Mouse (Mus musculus): ENCODE results near the gene Gm13278. TPM values are rescaled to one million over a fixed set of nuclear protein-coding genes. Genes with fewer than 3 reads are reported as not detected.
"Not testable (repeated sequence)": the region's sequence is repeated elsewhere in the genome, so short reads cannot be mapped to it uniquely, and the experiment has no call there.

The Gm13278 gene
- polyA plus RNA-seq, 1 experiment = not detected

DNA sequence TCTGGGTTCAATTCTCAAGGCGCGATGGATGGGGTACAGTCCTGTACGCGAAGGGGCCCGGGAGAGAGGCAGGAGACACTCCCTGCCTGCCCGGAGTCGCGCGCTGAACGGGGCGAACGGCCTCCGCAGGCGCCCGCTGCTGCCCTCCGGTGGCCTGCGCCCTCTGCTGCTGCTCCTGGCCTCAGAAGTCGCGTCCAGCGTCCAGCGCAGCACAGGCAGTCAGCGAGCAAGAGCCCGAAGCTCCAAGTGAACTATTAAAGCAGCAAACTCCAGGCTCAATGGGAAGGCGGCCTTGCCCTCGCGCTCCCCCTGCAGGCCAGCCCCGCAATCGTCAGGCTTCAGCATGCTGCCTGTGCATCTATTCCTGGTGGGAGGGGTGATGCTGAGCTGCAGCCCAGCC, 30.9 kb upstream of the Gm13278 start:
- under 1% methylated on average over 26 of the region's 28 CpGs for WGBS
- DNase-seq (ENCODE audit: low read depth in 1 of 2, low spot score in 2 of 2) = peak; percentile 50 to 52
- H3K36me3 ChIP-seq (ENCODE audit: control insufficient read depth, insufficient read depth, low read length); H3K27me3 ChIP-seq (ENCODE audit: control insufficient read depth, insufficient read depth, low read length); H3K4me1 ChIP-seq (ENCODE audit: control insufficient read depth, insufficient read depth, insufficient read length): not testable (repeated sequence)
- Histone ChIP-seq H3K4me3 (ENCODE audit: extremely low read depth, insufficient read depth, insufficient read length) (peak overlapping the region; percentile 61), H3K27ac (ENCODE audit: insufficient read depth, low read length) (peak overlapping the region; percentile 50; the same call in 1 of the 2 replicates)

DNA sequence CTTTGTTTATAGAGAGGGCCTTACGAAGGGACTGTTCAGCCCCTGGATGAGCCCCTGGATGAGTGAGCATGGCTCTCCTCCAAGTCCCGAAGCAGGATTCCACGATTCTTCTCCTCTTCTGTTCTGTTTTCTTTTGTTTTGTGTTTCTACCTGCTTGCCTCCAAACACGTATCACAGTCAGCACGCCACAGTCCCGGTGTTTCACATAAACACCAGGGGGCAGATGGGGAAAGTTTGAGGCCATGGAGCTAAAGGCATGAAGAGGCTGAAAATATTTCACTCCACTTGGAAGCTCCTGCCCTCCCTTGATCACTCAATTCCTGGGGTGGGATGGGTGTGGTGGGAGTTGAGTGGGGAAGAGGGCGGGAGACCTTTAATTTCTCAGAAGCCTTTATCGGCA, 29.6 kb upstream of the Gm13278 start:
- peak in 1 of 2 experiments; percentile 69 for DNase-seq (ENCODE audit: low read depth in 1 of 2, low spot score in 2 of 2)
- H3K36me3 ChIP-seq (ENCODE audit: control insufficient read depth, insufficient read depth, low read length); H3K27me3 ChIP-seq (ENCODE audit: control insufficient read depth, insufficient read depth, low read length); H3K4me3 ChIP-seq (ENCODE audit: extremely low read depth, insufficient read depth, insufficient read length); H3K27ac ChIP-seq (ENCODE audit: insufficient read depth, low read length); H3K4me1 ChIP-seq (ENCODE audit: control insufficient read depth, insufficient read depth, insufficient read length): not testable (repeated sequence)
- 73% methylated on average over 6 of the region's 8 CpGs for WGBS

DNA sequence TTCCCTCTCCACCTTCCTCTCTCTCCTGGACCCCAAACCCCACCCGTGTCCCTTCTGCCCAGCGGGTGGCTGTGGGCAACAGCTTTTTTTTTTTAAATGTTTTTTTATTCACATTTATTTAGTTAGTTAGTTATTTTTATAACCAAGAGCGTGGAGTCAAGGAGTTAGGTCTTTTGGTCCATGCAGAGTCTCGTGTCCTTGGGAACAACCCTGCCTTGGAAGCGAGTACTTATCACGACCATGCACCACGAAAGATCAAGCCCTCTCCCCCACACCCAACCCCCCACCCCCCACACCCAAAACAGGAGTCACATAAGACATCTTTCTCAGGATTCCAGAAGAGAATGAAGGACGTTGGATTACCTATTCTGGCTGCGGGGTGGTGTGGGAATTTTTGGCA, 29.0 kb upstream of the Gm13278 start:
- DNase-seq (ENCODE audit: low read depth in 1 of 2, low spot score in 2 of 2); H3K4me1 ChIP-seq (ENCODE audit: control insufficient read depth, insufficient read depth, insufficient read length); H3K27me3 ChIP-seq (ENCODE audit: control insufficient read depth, insufficient read depth, low read length); H3K27ac ChIP-seq (ENCODE audit: insufficient read depth, low read length); H3K4me3 ChIP-seq (ENCODE audit: extremely low read depth, insufficient read depth, insufficient read length); H3K36me3 ChIP-seq (ENCODE audit: control insufficient read depth, insufficient read depth, low read length): not testable (repeated sequence)
- 60% methylated on average over 9 of the region's 9 CpGs for WGBS

DNA sequence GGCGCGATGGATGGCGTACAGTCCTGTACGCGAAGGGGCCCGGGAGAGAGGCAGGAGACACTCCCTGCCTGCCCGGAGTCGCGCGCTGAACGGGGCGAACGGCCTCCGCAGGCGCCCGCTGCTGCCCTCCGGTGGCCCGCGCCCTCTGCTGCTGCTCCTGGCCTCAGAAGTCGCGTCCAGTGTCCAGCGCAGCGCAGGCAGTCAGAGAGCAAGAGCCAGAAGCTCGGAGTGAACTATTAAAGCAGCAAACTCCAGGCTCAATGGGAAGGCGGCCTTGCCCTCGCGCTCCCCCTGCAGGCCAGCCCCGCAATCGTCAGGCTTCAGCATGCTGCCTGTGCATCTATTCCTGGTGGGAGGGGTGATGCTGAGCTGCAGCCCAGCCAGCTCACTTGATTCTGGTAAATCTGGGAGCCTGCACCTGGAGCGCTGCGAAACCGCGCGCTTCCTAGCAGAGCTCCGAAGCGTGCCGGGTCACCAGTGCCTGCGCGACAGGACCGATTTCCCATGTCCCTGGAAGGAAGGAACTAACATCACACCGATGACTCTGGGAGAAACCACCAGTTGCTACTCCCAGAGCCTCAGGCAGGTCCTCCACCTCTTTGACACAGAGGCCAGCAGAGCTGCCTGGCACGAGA, 27.8 kb upstream of the Gm13278 start:
- DNase-seq (ENCODE audit: low read depth in 1 of 2, low spot score in 2 of 2) = peak in 1 of 2 experiments; percentile 32
- H3K36me3 ChIP-seq (ENCODE audit: control insufficient read depth, insufficient read depth, low read length); H3K27ac ChIP-seq (ENCODE audit: insufficient read depth, low read length); H3K27me3 ChIP-seq (ENCODE audit: control insufficient read depth, insufficient read depth, low read length); H3K4me1 ChIP-seq (ENCODE audit: control insufficient read depth, insufficient read depth, insufficient read length): not testable (repeated sequence)
- H3K4me3 ChIP-seq (ENCODE audit: extremely low read depth, insufficient read depth, insufficient read length) = peak overlapping the region; percentile 51
- 2% methylated on average over 32 of the region's 42 CpGs for WGBS

DNA sequence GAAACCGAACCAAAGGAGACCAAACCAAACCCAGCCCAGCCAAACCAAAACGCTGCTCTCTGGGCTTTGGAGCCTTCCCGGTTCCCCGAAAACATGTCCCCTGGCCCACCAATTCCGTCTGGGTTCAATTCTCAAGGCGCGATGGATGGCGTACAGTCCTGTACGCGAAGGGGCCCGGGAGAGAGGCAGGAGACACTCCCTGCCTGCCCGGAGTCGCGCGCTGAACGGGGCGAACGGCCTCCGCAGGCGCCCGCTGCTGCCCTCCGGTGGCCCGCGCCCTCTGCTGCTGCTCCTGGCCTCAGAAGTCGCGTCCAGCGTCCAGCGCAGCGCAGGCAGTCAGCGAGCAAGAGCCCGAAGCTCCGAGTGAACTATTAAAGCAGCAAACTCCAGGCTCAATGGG, 17.8 kb upstream of the Gm13278 start, which contains the start of gene Gm13290:
Gene Gm13290 (plus strand): TSS at position 301 of the 400 bp plus-strand sequence.
- not testable (repeated sequence) for H3K36me3 ChIP-seq (ENCODE audit: control insufficient read depth, insufficient read depth, low read length); DNase-seq (ENCODE audit: low read depth in 1 of 2, low spot score in 2 of 2); H3K4me3 ChIP-seq (ENCODE audit: extremely low read depth, insufficient read depth, insufficient read length); H3K4me1 ChIP-seq (ENCODE audit: control insufficient read depth, insufficient read depth, insufficient read length); H3K27ac ChIP-seq (ENCODE audit: insufficient read depth, low read length); H3K27me3 ChIP-seq (ENCODE audit: control insufficient read depth, insufficient read depth, low read length)
- no CpG with 5 or more reads among the region's 32 CpGs for WGBS

DNA sequence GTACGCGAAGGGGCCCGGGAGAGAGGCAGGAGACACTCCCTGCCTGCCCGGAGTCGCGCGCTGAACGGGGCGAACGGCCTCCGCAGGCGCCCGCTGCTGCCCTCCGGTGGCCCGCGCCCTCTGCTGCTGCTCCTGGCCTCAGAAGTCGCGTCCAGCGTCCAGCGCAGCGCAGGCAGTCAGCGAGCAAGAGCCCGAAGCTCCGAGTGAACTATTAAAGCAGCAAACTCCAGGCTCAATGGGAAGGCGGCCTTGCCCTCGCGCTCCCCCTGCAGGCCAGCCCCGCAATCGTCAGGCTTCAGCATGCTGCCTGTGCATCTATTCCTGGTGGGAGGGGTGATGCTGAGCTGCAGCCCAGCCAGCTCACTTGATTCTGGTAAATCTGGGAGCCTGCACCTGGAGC, 14.7 kb upstream of the Gm13278 start, which contains the start of gene Gm13289:
Gene Gm13289 (plus strand): TSS at position 301 of the 400 bp plus-strand sequence.
- H3K36me3 ChIP-seq (ENCODE audit: control insufficient read depth, insufficient read depth, low read length); H3K27ac ChIP-seq (ENCODE audit: insufficient read depth, low read length); H3K27me3 ChIP-seq (ENCODE audit: control insufficient read depth, insufficient read depth, low read length); H3K4me1 ChIP-seq (ENCODE audit: control insufficient read depth, insufficient read depth, insufficient read length); DNase-seq (ENCODE audit: low read depth in 1 of 2, low spot score in 2 of 2); H3K4me3 ChIP-seq (ENCODE audit: extremely low read depth, insufficient read depth, insufficient read length): not testable (repeated sequence)
- no CpG with 5 or more reads among the region's 29 CpGs for WGBS

DNA sequence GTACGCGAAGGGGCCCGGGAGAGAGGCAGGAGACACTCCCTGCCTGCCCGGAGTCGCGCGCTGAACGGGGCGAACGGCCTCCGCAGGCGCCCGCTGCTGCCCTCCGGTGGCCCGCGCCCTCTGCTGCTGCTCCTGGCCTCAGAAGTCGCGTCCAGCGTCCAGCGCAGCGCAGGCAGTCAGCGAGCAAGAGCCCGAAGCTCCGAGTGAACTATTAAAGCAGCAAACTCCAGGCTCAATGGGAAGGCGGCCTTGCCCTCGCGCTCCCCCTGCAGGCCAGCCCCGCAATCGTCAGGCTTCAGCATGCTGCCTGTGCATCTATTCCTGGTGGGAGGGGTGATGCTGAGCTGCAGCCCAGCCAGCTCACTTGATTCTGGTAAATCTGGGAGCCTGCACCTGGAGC, 11.8 kb upstream of the Gm13278 start, which contains the start of gene Gm13272:
Gene Gm13272 (plus strand): TSS at position 301 of the 400 bp plus-strand sequence.
- H3K27ac ChIP-seq (ENCODE audit: insufficient read depth, low read length); DNase-seq (ENCODE audit: low read depth in 1 of 2, low spot score in 2 of 2); H3K4me1 ChIP-seq (ENCODE audit: control insufficient read depth, insufficient read depth, insufficient read length); H3K4me3 ChIP-seq (ENCODE audit: extremely low read depth, insufficient read depth, insufficient read length); H3K36me3 ChIP-seq (ENCODE audit: control insufficient read depth, insufficient read depth, low read length); H3K27me3 ChIP-seq (ENCODE audit: control insufficient read depth, insufficient read depth, low read length): not testable (repeated sequence)
- no CpG with 5 or more reads among the region's 29 CpGs for WGBS

DNA sequence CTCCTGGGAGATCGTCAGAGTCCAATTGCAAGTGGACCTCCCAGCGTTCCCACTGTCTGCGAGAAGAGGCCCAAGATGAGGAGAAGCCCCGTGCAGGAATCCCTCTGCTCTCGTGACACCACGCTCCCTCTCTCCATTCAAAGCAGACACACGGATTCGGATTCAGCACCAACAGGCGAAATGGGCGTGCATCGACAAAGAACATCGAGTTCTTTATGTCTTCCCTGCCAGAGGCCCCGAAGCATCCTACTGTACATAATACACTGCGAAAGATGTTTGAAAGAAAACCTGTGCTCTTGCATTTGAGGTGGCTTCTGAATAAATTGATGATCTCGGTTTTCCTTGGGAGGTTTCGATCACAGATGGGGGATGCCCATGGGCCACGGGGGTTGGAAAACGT, 11.0 kb upstream of the Gm13278 start:
- H3K27me3 ChIP-seq (ENCODE audit: control insufficient read depth, insufficient read depth, low read length); H3K4me1 ChIP-seq (ENCODE audit: control insufficient read depth, insufficient read depth, insufficient read length); H3K36me3 ChIP-seq (ENCODE audit: control insufficient read depth, insufficient read depth, low read length); H3K27ac ChIP-seq (ENCODE audit: insufficient read depth, low read length); DNase-seq (ENCODE audit: low read depth in 1 of 2, low spot score in 2 of 2); H3K4me3 ChIP-seq (ENCODE audit: extremely low read depth, insufficient read depth, insufficient read length): not testable (repeated sequence)
- WGBS = 69% methylated on average over 16 of the region's 18 CpGs

DNA sequence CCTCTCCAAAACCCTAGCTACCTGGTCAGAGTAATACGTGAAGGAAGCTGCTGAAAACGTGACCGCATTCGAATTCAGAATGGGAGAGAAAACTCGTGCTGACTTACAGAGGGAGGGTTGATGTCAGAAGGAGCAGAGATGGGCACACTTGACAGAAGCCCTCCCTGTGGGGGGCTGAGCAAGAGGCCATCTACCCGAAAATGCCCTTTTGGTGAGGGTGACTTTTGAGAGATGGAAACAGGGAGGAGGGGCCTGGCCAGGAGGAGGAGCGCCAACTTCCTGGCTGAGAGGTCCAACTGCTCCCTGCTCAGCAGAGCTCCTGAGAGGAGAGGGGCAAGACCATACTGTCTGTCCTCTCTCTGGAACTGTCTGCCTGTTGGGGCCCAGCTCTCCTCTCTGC, 9.5 kb upstream of the Gm13278 start, which contains the start of gene Ifnz:
Gene Ifnz (plus strand): TSS at position 301 of the 400 bp plus-strand sequence.
- Histone ChIP-seq H3K27ac (ENCODE audit: insufficient read depth, low read length) (0 out of 2 replicates have a peak within 1 kb of the TSS, but pooled peaks have one; percentile 22), H3K4me3 (ENCODE audit: extremely low read depth, insufficient read depth, insufficient read length) (peak within 1 kb of the TSS; percentile 39; the same call in 1 of the 2 replicates)
- H3K4me1 ChIP-seq (ENCODE audit: control insufficient read depth, insufficient read depth, insufficient read length); H3K27me3 ChIP-seq (ENCODE audit: control insufficient read depth, insufficient read depth, low read length); H3K36me3 ChIP-seq (ENCODE audit: control insufficient read depth, insufficient read depth, low read length); DNase-seq (ENCODE audit: low read depth in 1 of 2, low spot score in 2 of 2): not testable (repeated sequence)
- WGBS = 2% methylated on average over 5 of the region's 7 CpGs

DNA sequence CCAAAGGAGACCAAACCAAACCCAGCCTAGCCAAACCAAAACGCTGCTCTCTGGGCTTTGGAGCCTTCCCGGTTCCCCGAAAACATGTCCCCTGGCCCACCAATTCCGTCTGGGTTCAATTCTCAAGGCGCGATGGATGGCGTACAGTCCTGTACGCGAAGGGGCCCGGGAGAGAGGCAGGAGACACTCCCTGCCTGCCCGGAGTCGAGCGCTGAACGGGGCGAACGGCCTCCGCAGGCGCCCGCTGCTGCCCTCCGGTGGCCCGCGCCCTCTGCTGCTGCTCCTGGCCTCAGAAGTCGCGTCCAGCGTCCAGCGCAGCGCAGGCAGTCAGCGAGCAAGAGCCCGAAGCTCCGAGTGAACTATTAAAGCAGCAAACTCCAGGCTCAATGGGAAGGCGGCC, 9.0 kb upstream of the Gm13278 start:
- H3K27ac ChIP-seq (ENCODE audit: insufficient read depth, low read length) = 0 out of 2 replicates have a peak overlapping the region, but pooled peaks have one; percentile 22
- not testable (repeated sequence) for H3K4me1 ChIP-seq (ENCODE audit: control insufficient read depth, insufficient read depth, insufficient read length); H3K27me3 ChIP-seq (ENCODE audit: control insufficient read depth, insufficient read depth, low read length); DNase-seq (ENCODE audit: low read depth in 1 of 2, low spot score in 2 of 2); H3K36me3 ChIP-seq (ENCODE audit: control insufficient read depth, insufficient read depth, low read length)
- 0% methylated on average over 3 of the region's 31 CpGs for WGBS
- peak overlapping the region; percentile 39; the same call in 1 of the 2 replicates for H3K4me3 ChIP-seq (ENCODE audit: extremely low read depth, insufficient read depth, insufficient read length)

DNA sequence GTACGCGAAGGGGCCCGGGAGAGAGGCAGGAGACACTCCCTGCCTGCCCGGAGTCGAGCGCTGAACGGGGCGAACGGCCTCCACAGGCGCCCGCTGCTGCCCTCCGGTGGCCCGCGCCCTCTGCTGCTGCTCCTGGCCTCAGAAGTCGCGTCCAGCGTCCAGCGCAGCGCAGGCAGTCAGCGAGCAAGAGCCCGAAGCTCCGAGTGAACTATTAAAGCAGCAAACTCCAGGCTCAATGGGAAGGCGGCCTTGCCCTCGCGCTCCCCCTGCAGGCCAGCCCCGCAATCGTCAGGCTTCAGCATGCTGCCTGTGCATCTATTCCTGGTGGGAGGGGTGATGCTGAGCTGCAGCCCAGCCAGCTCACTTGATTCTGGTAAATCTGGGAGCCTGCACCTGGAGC, 5.9 kb upstream of the Gm13278 start, which contains the start of gene Gm13276:
Gene Gm13276 (plus strand): TSS at position 301 of the 400 bp plus-strand sequence.
- H3K4me3 ChIP-seq (ENCODE audit: extremely low read depth, insufficient read depth, insufficient read length); H3K36me3 ChIP-seq (ENCODE audit: control insufficient read depth, insufficient read depth, low read length); DNase-seq (ENCODE audit: low read depth in 1 of 2, low spot score in 2 of 2); H3K4me1 ChIP-seq (ENCODE audit: control insufficient read depth, insufficient read depth, insufficient read length); H3K27ac ChIP-seq (ENCODE audit: insufficient read depth, low read length); H3K27me3 ChIP-seq (ENCODE audit: control insufficient read depth, insufficient read depth, low read length): not testable (repeated sequence)
- no CpG with 5 or more reads among the region's 27 CpGs for WGBS

Measured in spleen, adult 2 months (tissue).